Mouse (Mus musculus): ENCODE results near the gene Slc16a3. TPM values are rescaled to one million over a fixed set of nuclear protein-coding genes. Genes with fewer than 3 reads are reported as not detected.

The Slc16a3 gene
- polyA plus RNA-seq, 1 experiment from 2014 or later = 58.1 TPM

GRCm38 (mm10) chr11:120950281-120951202, 2.3 kb downstream of the Slc16a3 start:
- peak overlapping the region; percentile 13 for H3K9ac ChIP-seq (ENCODE audit: low read length)
- no peaks in the 10 kb centered on the region for H3K9me3 ChIP-seq (ENCODE audit: control insufficient read depth, low read length)
- peaks cover 1% of the 10 kb centered on the region; the same call in 1 of the 2 replicates for H3K36me3 ChIP-seq (ENCODE audit: control insufficient read depth, insufficient read depth, low read length)
- peaks cover 6% of the 10 kb centered on the region; the same call in 1 of the 2 replicates for H3K4me1 ChIP-seq (ENCODE audit: control insufficient read depth, insufficient read depth, low read length)
- peak overlapping the region; percentile 73 for H3K4me2 ChIP-seq (ENCODE audit: low read depth, severe bottlenecking)
- DNase-seq (ENCODE audit: low spot score) = peak; percentile 93
- no peak overlapping the region for H3K27ac ChIP-seq (replicated peaks; ENCODE audit: low read depth, low read length)
- H3K27me3 ChIP-seq (ENCODE audit: control insufficient read depth, insufficient read depth, low read length) = 0 out of 2 replicates have a peak, but pooled peaks cover 2% of the 10 kb centered on the region
- ATAC-seq (ENCODE audit: insufficient number of reproducible peaks, low FRiP score, low TSS enrichment, low read depth) = peak; percentile 76
- peak overlapping the region; percentile 57 for H3K4me3 ChIP-seq (ENCODE audit: low read depth, low read length)
- under 1% methylated on average over 39 of the region's 39 CpGs for WGBS

DNA sequence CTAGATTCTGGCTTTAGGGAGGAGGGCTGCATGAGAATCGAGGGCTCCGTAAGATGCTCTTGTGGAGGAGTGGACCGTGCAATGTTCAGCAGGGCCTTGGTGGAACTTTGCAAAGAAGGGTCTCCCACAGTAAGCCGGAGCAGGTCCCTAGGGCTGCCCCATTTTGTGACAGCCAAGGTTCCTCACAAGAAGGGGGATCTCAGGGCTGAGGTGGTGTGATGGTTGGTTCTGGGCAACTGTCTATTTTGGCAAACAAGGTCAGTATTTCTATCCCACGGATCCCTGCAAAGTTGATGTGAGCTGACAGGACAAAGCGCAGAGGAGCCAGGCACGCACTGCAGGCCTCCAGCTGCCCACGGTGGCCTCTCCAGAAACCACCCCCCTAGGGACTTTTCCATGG, 3.0 kb downstream of the Slc16a3 start:
- Histone ChIP-seq H3K27me3 (ENCODE audit: control insufficient read depth, insufficient read depth, low read length) (0 out of 2 replicates have a peak, but pooled peaks cover 2% of the 10 kb centered on the region), H3K36me3 (ENCODE audit: control insufficient read depth, insufficient read depth, low read length) (peaks cover 5% of the 10 kb centered on the region; the same call in 1 of the 2 replicates), H3K27ac (replicated peaks; ENCODE audit: low read depth, low read length) (no peak overlapping the region), H3K4me3 (ENCODE audit: low read depth, low read length) (peak overlapping the region; percentile 57), H3K4me1 (ENCODE audit: control insufficient read depth, insufficient read depth, low read length) (peaks cover 6% of the 10 kb centered on the region; the same call in 1 of the 2 replicates), H3K4me2 (ENCODE audit: low read depth, severe bottlenecking) (peak overlapping the region; percentile 73), H3K9me3 (ENCODE audit: control insufficient read depth, low read length) (no peaks in the 10 kb centered on the region), H3K9ac (ENCODE audit: low read length) (peak overlapping the region; percentile 55)
- 45% methylated on average over 8 of the region's 8 CpGs for WGBS
- DNase-seq (ENCODE audit: low spot score) (no peak), ATAC-seq (ENCODE audit: insufficient number of reproducible peaks, low FRiP score, low TSS enrichment, low read depth) (no peak)

GRCm38 (mm10) chr11:120951731-120952730, 3.8 kb downstream of the Slc16a3 start:
- Histone ChIP-seq H3K9me3 (ENCODE audit: control insufficient read depth, low read length) (no peaks in the 10 kb centered on the region), H3K27me3 (ENCODE audit: control insufficient read depth, insufficient read depth, low read length) (0 out of 2 replicates have a peak, but pooled peaks cover 2% of the 10 kb centered on the region), H3K4me3 (ENCODE audit: low read depth, low read length) (peak overlapping the region; percentile 57), H3K27ac (replicated peaks; ENCODE audit: low read depth, low read length) (no peak overlapping the region; the same call in 1 of the 2 replicates), H3K4me2 (ENCODE audit: low read depth, severe bottlenecking) (peak overlapping the region; percentile 73), H3K9ac (ENCODE audit: low read length) (no peak overlapping the region), H3K36me3 (ENCODE audit: control insufficient read depth, insufficient read depth, low read length) (peaks cover 13% of the 10 kb centered on the region), H3K4me1 (ENCODE audit: control insufficient read depth, insufficient read depth, low read length) (peaks cover 6% of the 10 kb centered on the region; the same call in 1 of the 2 replicates)
- WGBS = 81% methylated on average over 9 of the region's 9 CpGs
- ATAC-seq (ENCODE audit: insufficient number of reproducible peaks, low FRiP score, low TSS enrichment, low read depth) (no peak), DNase-seq (ENCODE audit: low spot score) (no peak)

DNA sequence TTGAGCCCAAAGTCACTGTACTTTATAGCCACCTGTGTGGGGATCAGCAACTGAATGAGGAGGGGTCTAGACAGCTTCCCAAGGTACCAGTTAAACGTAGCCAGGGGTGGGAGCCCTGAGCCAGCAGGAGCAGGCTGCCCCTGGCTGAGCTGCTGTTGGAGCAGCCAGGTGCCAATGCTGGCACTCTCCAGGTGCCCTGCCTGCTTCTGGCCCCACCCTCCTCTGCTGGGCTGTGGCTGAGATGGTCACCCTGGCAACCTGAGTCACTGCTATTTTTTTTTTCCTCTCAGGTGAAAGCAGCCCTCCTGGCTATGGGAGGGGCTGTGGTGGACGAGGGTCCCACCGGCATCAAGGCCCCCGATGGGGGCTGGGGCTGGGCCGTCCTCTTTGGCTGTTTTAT, 6.7 kb downstream of the Slc16a3 start:
- no peak for ATAC-seq (ENCODE audit: insufficient number of reproducible peaks, low FRiP score, low TSS enrichment, low read depth)
- DNase-seq (ENCODE audit: low spot score) = no peak
- no peaks in the 10 kb centered on the region for H3K27me3 ChIP-seq (ENCODE audit: control insufficient read depth, insufficient read depth, low read length)
- H3K27ac ChIP-seq (replicated peaks; ENCODE audit: low read depth, low read length) = no peak overlapping the region
- peaks cover 6% of the 10 kb centered on the region; the same call in 1 of the 2 replicates for H3K4me1 ChIP-seq (ENCODE audit: control insufficient read depth, insufficient read depth, low read length)
- H3K36me3 ChIP-seq (ENCODE audit: control insufficient read depth, insufficient read depth, low read length) = peaks cover 20% of the 10 kb centered on the region
- no peak overlapping the region for H3K4me3 ChIP-seq (ENCODE audit: low read depth, low read length)
- no peak overlapping the region for H3K9ac ChIP-seq (ENCODE audit: low read length)
- no peak overlapping the region for H3K4me2 ChIP-seq (ENCODE audit: low read depth, severe bottlenecking)
- 80% methylated on average over 5 of the region's 5 CpGs for WGBS
- no peaks in the 10 kb centered on the region for H3K9me3 ChIP-seq (ENCODE audit: control insufficient read depth, low read length)

DNA sequence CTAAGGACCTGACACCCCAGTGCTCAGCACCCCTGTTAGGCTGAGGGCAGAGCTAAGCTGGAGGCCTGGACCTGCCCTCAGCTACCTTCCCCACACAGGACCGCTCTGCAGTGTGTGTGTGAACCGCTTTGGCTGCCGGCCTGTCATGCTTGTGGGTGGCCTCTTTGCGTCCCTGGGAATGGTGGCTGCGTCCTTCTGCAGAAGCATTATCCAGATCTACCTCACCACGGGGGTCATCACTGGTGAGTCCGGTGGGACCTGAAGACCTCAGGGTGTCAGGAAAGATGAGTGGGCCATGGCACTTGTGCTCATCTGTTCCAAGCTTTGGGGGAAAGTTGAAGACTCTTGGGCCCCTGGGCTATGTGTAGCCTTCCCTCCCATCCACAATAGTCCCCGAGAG, 7.4 kb downstream of the Slc16a3 start:
- Histone ChIP-seq H3K4me2 (ENCODE audit: low read depth, severe bottlenecking) (no peak overlapping the region), H3K4me3 (ENCODE audit: low read depth, low read length) (no peak overlapping the region), H3K36me3 (ENCODE audit: control insufficient read depth, insufficient read depth, low read length) (peaks cover 20% of the 10 kb centered on the region), H3K27ac (replicated peaks; ENCODE audit: low read depth, low read length) (no peak overlapping the region), H3K4me1 (ENCODE audit: control insufficient read depth, insufficient read depth, low read length) (peaks cover 6% of the 10 kb centered on the region; the same call in 1 of the 2 replicates), H3K9ac (ENCODE audit: low read length) (no peak overlapping the region), H3K9me3 (ENCODE audit: control insufficient read depth, low read length) (no peaks in the 10 kb centered on the region), H3K27me3 (ENCODE audit: control insufficient read depth, insufficient read depth, low read length) (no peaks in the 10 kb centered on the region)
- ATAC-seq (ENCODE audit: insufficient number of reproducible peaks, low FRiP score, low TSS enrichment, low read depth) = no peak
- WGBS = 93% methylated on average over 8 of the region's 8 CpGs
- no peak for DNase-seq (ENCODE audit: low spot score)

- ATAC-seq (ENCODE audit: insufficient number of reproducible peaks, low FRiP score, low TSS enrichment, low read depth) = no peak
Measured at GRCm38 (mm10) chr11:120957052-120957451, 8.8 kb downstream of the Slc16a3 start.

GRCm38 (mm10) chr11:120957731-120958257, 9.5 kb downstream of the Slc16a3 start:
- H3K9ac ChIP-seq (ENCODE audit: low read length) = no peak overlapping the region
- no peak overlapping the region for H3K27ac ChIP-seq (replicated peaks; ENCODE audit: low read depth, low read length)
- ATAC-seq (ENCODE audit: insufficient number of reproducible peaks, low FRiP score, low TSS enrichment, low read depth) = no peak
- peaks cover 28% of the 10 kb centered on the region for H3K36me3 ChIP-seq (ENCODE audit: control insufficient read depth, insufficient read depth, low read length)
- H3K4me1 ChIP-seq (ENCODE audit: control insufficient read depth, insufficient read depth, low read length) = no peaks in the 10 kb centered on the region
- H3K4me2 ChIP-seq (ENCODE audit: low read depth, severe bottlenecking) = no peak overlapping the region
- H3K4me3 ChIP-seq (ENCODE audit: low read depth, low read length) = no peak overlapping the region
- no peak for DNase-seq (ENCODE audit: low spot score)
- WGBS = 77% methylated on average over 15 of the region's 15 CpGs
- H3K27me3 ChIP-seq (ENCODE audit: control insufficient read depth, insufficient read depth, low read length) = no peaks in the 10 kb centered on the region
- H3K9me3 ChIP-seq (ENCODE audit: control insufficient read depth, low read length) = no peaks in the 10 kb centered on the region

More at GRCm38 (mm10) chr11:120957052-120957451, 8.8 kb downstream of the Slc16a3 start:
- H3K27me3 ChIP-seq (ENCODE audit: control insufficient read depth, insufficient read depth, low read length) = no peaks in the 10 kb centered on the region
- H3K4me1 ChIP-seq (ENCODE audit: control insufficient read depth, insufficient read depth, low read length) = no peaks in the 10 kb centered on the region
- H3K27ac ChIP-seq (replicated peaks; ENCODE audit: low read depth, low read length) = no peak overlapping the region
- peaks cover 21% of the 10 kb centered on the region for H3K36me3 ChIP-seq (ENCODE audit: control insufficient read depth, insufficient read depth, low read length)
- H3K9me3 ChIP-seq (ENCODE audit: control insufficient read depth, low read length) = no peaks in the 10 kb centered on the region
- DNase-seq (ENCODE audit: low spot score) = no peak
- H3K4me2 ChIP-seq (ENCODE audit: low read depth, severe bottlenecking) = no peak overlapping the region
- 59% methylated on average over 8 of the region's 8 CpGs for WGBS
- H3K4me3 ChIP-seq (ENCODE audit: low read depth, low read length) = no peak overlapping the region
- no peak overlapping the region for H3K9ac ChIP-seq (ENCODE audit: low read length)
